Mouse (Mus musculus) bone marrow macrophage, adult 2 months (primary cell): ENCODE results near the gene Pcdh8.

ENCODE experiments used
- CTCF ChIP-seq: IDR thresholded peaks from 2 replicates; pipeline ENCODE4 v1.5.1; 2012; ENCODE audit warnings: low read depth, mild to moderate bottlenecking, low read length, moderate library complexity
- POLR2A ChIP-seq: IDR thresholded peaks from 2 replicates; pipeline ENCODE4 v1.6.1; 2012; ENCODE audit warnings: mild to moderate bottlenecking, low read depth, low read length, borderline replicate concordance

DNA sequence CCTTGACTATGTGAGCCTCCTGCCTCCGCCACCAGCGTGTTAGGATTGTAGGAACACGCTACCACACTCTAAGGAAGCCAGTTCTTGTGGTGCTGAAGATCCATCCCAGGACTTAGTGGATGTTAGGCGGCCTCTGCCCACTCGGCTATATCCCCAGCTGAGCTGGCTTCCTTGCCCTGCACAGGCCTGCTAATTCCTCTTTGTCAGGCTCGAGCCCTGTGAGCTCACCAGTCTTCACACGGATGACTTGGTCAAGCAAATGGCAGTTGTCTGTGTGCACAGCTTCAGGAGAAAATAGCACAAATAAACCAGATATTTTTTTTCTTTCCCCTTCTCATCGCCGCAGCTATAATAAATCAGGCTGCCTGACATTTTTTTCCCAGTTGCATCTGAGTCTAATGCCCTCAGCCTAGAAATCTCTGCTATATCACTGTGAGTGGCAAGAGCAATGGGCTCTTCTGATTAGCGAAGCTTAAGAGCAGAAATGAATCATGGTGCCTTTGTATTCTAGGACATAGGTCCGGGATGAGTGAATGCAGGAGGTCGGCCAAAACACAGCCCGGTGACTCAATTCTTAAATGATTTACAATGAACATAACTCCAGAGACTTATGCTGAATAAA is 16.4 kb downstream of the Pcdh8 start:
- TF ChIP-seq CTCF (no peak), POLR2A (no peak)
